Mouse (Mus musculus) kidney, embryonic 14.5 days (tissue): Measurements from ENCODE around the gene Creld1. TPM values are rescaled to one million over a fixed set of nuclear protein-coding genes. Genes with fewer than 3 reads are reported as not detected.

Experiments used
- ATAC-seq: fragments of 200-750 bp; cut with Nextera tagmentation; 2 replicates; pipeline ENCODE4 v1.8.0; 2017; ENCODE audit warnings: moderate number of reproducible peaks, mild to moderate bottlenecking, moderate TSS enrichment, moderate library complexity; ENCODE audit not compliant: low FRiP score, low TSS enrichment
- H3K27ac ChIP-seq: fragments of 300-500 bp; sonication (generic); 2 replicates; pipeline ENCODE4 v1.5.1; 2014; ENCODE audit warnings: low read depth, mild to moderate bottlenecking, low read length, moderate library complexity, mixed read lengths
- H3K27me3 ChIP-seq: fragments of 300-500 bp; sonication (generic); 2 replicates; pipeline ENCODE4 v1.6.1; 2014; ENCODE audit warnings: mild to moderate bottlenecking, low read length; ENCODE audit not compliant: control insufficient read depth, insufficient read depth
- H3K36me3 ChIP-seq: fragments of 300-500 bp; sonication (generic); 2 replicates; pipeline ENCODE4 v1.6.1; 2014; ENCODE audit warnings: low read length, mixed read lengths; ENCODE audit not compliant: control insufficient read depth, insufficient read depth
- H3K4me1 ChIP-seq: fragments of 300-500 bp; sonication (generic); 2 replicates; pipeline ENCODE4 v1.6.1; 2014; ENCODE audit warnings: low read length, mixed read lengths; ENCODE audit not compliant: control insufficient read depth, insufficient read depth
- H3K4me2 ChIP-seq: fragments of 300-500 bp; sonication (generic); replicated peaks from 2 replicates; pipeline ENCODE4 v1.6.1; 2014; ENCODE audit warnings: low read depth, mild to moderate bottlenecking, low read length
- H3K4me3 ChIP-seq: fragments of 300-500 bp; sonication (generic); 2 replicates; pipeline ENCODE4 v1.5.1; 2014; ENCODE audit warnings: mild to moderate bottlenecking, low read length
- H3K9ac ChIP-seq: fragments of 300-500 bp; sonication (generic); 2 replicates; pipeline ENCODE4 v1.6.1; 2014; ENCODE audit warnings: low read depth, mild to moderate bottlenecking, low read length, moderate library complexity
- H3K9me3 ChIP-seq: fragments of 300-500 bp; sonication (generic); 2 replicates; pipeline ENCODE4 v1.6.1; 2016; ENCODE audit warnings: low read length; ENCODE audit not compliant: control insufficient read depth
- WGBS: fragments of 180-500 bp; shearing (Covaris S2); extraction: QIAGEN DNeasy Blood & Tissue Kit; methylation state at CpG from one replicate; pipeline ENCODE4 v1.1.7; 2014; 5-methylcytosine and 5-hydroxymethylcytosine counted together
- polyA plus RNA-seq: library from polyadenylated mRNA; unstranded; fragments of >200 nt; fragmentation: Nextera tagmentation; extraction: Ambion mirVana; gene quantifications from 2 replicates; pipeline ENCODE4 v1.2.1, GENCODE M21; 2014

The Creld1 gene
- polyA plus RNA-seq, 1 experiment from 2014 or later, result 25.4 TPM

DNA sequence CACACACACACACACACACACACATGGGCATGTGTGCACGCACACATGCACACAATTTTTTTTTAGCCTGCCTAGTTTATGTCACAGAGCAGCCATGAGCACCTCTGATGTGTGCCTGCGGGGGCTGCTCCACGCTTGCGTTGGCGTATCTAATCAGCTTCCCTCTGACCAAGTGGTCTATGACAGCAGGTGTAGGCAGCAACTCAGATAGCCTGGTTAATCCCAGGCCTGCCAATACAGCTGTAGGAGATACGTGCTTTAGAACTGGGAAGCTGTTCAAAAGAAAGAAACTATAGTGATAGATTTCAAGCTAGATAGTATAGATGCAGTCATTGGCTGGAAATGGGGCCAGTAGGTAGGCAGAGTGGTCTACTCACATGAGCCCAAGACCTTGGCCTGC, 9.4 kb upstream of the Creld1 start:
- H3K27ac ChIP-seq, result no peak overlapping the region
- peaks cover 19% of the 10 kb centered on the region; the same call in 1 of the 2 replicates for H3K4me1 ChIP-seq
- 87% methylated on average over 6 of the region's 6 CpGs for WGBS
- no peaks in the 10 kb centered on the region for H3K36me3 ChIP-seq
- H3K9me3 ChIP-seq, result no peaks in the 10 kb centered on the region
- no peak overlapping the region for H3K9ac ChIP-seq
- H3K4me2 ChIP-seq, result no peak overlapping the region
- no peak overlapping the region for H3K4me3 ChIP-seq
- no peak for ATAC-seq
- H3K27me3 ChIP-seq, result peaks cover 8% of the 10 kb centered on the region; the same call in 1 of the 2 replicates

DNA sequence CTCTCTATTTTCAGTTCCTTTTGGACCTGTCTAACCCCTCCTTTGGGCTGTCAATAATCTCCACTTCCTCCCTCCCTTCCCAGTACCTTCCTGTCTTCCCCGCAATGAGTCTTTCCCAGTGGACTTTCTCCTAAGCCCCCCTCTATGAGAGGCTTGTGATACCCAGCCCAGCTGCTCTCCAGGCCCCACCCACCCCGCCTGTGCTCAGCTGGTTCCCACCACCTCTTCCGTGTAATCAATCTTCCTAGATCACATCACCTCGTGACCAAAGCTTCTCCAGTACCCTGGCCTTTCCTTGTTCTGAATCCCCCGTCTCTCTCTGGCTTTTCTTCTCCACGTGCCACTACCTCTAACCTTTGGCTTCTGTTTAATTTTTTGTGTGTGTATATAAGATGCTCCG, 5.7 kb upstream of the Creld1 start:
- no peaks in the 10 kb centered on the region; the same call in 1 of the 2 replicates for H3K4me1 ChIP-seq
- no peak overlapping the region for H3K4me3 ChIP-seq
- H3K9me3 ChIP-seq, result no peaks in the 10 kb centered on the region
- H3K4me2 ChIP-seq, result no peak overlapping the region
- no peak overlapping the region for H3K27ac ChIP-seq
- ATAC-seq, result no peak
- 32% methylated on average over 7 of the region's 7 CpGs for WGBS
- H3K9ac ChIP-seq, result no peak overlapping the region
- H3K36me3 ChIP-seq, result no peaks in the 10 kb centered on the region
- H3K27me3 ChIP-seq, result peaks cover 9% of the 10 kb centered on the region; the same call in 1 of the 2 replicates

DNA sequence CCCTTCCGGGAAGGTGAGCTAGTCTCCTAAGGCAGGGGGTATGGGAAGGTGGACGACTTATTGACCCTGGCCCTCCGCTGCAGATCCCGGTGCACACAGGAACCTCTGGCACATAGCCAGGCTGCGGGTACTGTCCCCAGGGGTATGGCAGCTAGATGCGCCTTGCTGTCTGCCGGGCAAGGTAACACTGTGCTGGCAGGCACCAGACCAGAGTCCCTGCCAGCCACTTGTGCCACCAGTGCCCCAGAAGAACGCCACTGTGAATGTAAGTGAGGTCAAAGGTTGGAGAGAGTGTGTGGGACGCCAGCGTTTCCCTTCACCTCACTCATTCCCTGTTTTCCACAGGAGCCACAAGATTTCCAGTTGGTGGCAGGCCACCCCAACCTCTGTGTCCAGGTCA, 4.2 kb upstream of the Creld1 start:
- WGBS, result 82% methylated on average over 10 of the region's 10 CpGs

DNA sequence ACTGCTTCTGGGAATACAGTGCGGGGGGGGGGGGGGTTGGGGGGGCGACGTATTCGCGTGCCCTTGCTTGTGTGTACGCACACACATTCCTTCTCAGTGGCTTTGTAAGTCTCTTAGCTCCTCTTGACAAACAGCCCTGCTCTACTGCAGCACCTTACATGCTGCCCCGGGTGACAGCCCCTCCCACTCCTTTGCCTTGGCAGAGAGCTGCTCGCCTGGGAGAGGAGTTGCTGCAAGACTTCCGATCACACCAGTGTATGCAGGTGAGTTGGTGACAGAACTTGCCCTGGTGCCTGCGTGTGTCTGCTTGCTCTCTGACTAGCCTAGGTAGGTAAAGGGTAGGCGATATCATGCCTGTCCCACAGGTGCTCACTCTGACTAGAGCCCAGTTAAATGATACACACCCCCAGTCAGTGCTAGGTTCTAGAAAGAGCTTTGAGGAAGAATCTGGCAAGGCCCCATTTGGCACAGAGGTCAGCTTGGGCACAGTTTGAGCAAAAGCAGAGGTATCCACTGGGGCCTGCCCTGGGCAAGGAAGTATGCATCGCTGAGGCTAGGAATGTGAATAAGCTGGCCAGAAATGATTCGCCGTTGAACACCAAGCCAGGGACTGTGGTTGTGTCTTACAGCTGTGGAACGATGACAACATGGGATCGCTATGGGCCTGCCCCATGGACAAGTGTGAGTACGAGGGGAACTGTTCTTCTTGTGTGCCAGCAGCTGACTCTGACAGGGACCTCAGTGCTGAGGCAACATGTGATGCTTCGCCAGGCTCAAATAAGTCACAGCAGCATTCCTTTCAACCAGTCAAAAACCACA, 2.3 kb upstream of the Creld1 start:
- H3K4me3 ChIP-seq, result no peak overlapping the region
- no peak overlapping the region for H3K9ac ChIP-seq
- H3K27ac ChIP-seq, result no peak overlapping the region
- no peaks in the 10 kb centered on the region for H3K36me3 ChIP-seq
- peaks cover 11% of the 10 kb centered on the region; the same call in 1 of the 2 replicates for H3K27me3 ChIP-seq
- no peak overlapping the region for H3K4me2 ChIP-seq
- WGBS, result 59% methylated on average over 18 of the region's 18 CpGs
- no peaks in the 10 kb centered on the region for H3K9me3 ChIP-seq
- no peaks in the 10 kb centered on the region; the same call in 1 of the 2 replicates for H3K4me1 ChIP-seq
- no peak for ATAC-seq

More for the DNA sequence above, 4.2 kb upstream of the Creld1 start:
- Histone ChIP-seq H3K4me1 (no peaks in the 10 kb centered on the region; the same call in 1 of the 2 replicates), H3K4me2 (no peak overlapping the region), H3K27ac (no peak overlapping the region), H3K9me3 (no peaks in the 10 kb centered on the region), H3K9ac (no peak overlapping the region), H3K36me3 (no peaks in the 10 kb centered on the region), H3K4me3 (no peak overlapping the region), H3K27me3 (peaks cover 11% of the 10 kb centered on the region; the same call in 1 of the 2 replicates)
- ATAC-seq, result no peak

DNA sequence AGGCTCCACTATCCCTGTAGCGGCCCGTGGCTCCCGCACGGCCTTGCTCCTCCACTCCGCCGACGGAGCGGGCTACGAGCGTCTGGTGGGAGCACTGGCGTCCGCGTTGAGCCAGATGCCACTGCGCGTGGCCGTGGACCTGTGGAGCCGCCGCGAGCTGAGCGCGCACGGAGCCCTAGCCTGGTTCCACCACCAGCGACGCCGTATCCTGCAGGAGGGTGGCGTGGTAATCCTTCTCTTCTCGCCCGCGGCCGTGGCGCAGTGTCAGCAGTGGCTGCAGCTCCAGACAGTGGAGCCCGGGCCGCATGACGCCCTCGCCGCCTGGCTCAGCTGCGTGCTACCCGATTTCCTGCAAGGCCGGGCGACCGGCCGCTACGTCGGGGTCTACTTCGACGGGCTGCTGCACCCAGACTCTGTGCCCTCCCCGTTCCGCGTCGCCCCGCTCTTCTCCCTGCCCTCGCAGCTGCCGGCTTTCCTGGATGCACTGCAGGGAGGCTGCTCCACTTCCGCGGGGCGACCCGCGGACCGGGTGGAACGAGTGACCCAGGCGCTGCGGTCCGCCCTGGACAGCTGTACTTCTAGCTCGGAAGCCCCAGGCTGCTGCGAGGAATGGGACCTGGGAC, 509 bp upstream of the Creld1 start:
- H3K36me3 ChIP-seq, result no peaks in the 10 kb centered on the region
- peak overlapping the region; percentile 82 for H3K27ac ChIP-seq
- 1% methylated on average over 63 of the region's 65 CpGs for WGBS
- peak overlapping the region; percentile 69 for H3K4me2 ChIP-seq
- no peaks in the 10 kb centered on the region for H3K9me3 ChIP-seq
- peak; percentile 53; the same call in 1 of the 2 replicates for ATAC-seq
- H3K4me1 ChIP-seq, result peaks cover 4% of the 10 kb centered on the region; the same call in 1 of the 2 replicates
- H3K9ac ChIP-seq, result peak overlapping the region; percentile 51
- H3K27me3 ChIP-seq, result peaks cover 11% of the 10 kb centered on the region; the same call in 1 of the 2 replicates
- H3K4me3 ChIP-seq, result peak overlapping the region; percentile 51

DNA sequence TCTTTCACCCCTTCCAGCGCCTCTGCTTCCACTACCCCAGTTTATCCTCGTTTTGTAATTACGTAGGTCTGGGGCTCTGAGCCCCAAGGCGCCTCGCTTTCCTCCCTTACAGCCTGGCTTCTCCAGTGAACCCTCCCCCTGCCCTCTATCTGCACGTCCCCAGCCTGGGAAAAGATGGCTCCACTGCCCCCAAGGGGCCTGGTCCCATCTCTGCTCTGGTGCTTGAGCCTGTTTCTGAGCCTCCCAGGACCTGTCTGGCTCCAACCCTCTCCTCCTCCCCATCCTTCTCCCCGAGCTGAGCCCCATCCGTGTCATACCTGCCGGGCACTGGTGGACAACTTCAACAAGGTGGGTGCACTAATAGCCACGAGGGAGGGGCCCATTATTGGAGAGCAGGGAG, 632 bp downstream of the Creld1 start:
- Histone ChIP-seq H3K4me3 (peak overlapping the region; percentile 51), H3K4me1 (peaks cover 4% of the 10 kb centered on the region; the same call in 1 of the 2 replicates), H3K9ac (peak overlapping the region; percentile 67), H3K36me3 (no peaks in the 10 kb centered on the region), H3K9me3 (no peaks in the 10 kb centered on the region), H3K27me3 (peaks cover 11% of the 10 kb centered on the region; the same call in 1 of the 2 replicates), H3K27ac (peak overlapping the region; percentile 82), H3K4me2 (peak overlapping the region; percentile 69)
- 6% methylated on average over 10 of the region's 10 CpGs for WGBS
- peak; percentile 56 for ATAC-seq

DNA sequence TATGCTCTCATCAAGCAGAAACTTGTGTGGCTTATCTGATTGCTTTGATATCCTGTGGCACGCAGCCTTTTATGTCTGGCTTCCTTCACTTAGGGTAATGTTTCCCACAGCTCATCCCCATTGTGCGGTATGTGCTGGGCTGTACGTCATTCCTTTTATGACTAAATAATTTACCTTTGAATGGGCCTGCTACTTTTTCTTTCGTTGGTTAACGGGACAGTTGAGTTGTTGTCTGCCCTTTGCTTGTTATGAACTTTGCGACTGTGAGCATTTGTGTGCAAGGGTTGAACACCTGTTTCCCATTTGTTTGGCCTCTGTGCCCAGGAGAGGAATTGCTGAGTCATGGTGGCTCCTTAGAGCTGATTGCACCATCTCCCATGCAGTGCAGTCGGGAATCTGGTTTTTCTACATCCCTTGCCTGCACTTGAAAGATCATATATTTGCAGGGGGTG, 4.1 kb downstream of the Creld1 start:
- peaks cover 4% of the 10 kb centered on the region; the same call in 1 of the 2 replicates for H3K4me1 ChIP-seq
- H3K4me3 ChIP-seq, result no peak overlapping the region
- no peak for ATAC-seq
- H3K36me3 ChIP-seq, result peaks cover 10% of the 10 kb centered on the region
- H3K4me2 ChIP-seq, result no peak overlapping the region
- no peak overlapping the region for H3K9ac ChIP-seq
- 51% methylated on average over 7 of the region's 7 CpGs for WGBS
- H3K27ac ChIP-seq, result no peak overlapping the region
- H3K9me3 ChIP-seq, result no peaks in the 10 kb centered on the region
- peaks cover 4% of the 10 kb centered on the region; the same call in 1 of the 2 replicates for H3K27me3 ChIP-seq

DNA sequence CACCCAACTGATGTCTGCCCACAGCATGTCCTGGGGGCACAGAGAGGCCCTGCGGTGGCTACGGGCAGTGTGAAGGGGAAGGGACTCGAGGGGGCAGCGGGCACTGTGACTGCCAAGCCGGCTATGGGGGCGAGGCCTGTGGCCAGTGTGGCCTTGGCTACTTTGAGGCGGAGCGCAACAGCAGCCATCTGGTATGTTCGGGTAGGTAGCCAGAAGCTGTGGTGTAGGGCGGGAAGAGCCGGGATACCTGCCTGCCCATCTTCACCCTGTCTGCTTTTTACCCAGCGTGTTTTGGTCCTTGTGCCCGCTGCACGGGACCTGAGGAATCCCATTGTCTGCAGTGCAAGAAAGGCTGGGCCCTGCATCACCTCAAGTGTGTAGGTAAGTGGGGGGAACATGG, 6.3 kb downstream of the Creld1 start:
- no peak for ATAC-seq
- 89% methylated on average over 14 of the region's 14 CpGs for WGBS

More for the DNA sequence above, 6.3 kb downstream of the Creld1 start:
- Histone ChIP-seq H3K4me2 (no peak overlapping the region), H3K4me1 (peaks cover 4% of the 10 kb centered on the region; the same call in 1 of the 2 replicates), H3K9ac (no peak overlapping the region), H3K27me3 (no peaks in the 10 kb centered on the region), H3K36me3 (peaks cover 10% of the 10 kb centered on the region), H3K27ac (no peak overlapping the region), H3K4me3 (no peak overlapping the region), H3K9me3 (no peaks in the 10 kb centered on the region)
